Mouse (Mus musculus): ENCODE results near the gene Atp6ap1l.

DNA sequence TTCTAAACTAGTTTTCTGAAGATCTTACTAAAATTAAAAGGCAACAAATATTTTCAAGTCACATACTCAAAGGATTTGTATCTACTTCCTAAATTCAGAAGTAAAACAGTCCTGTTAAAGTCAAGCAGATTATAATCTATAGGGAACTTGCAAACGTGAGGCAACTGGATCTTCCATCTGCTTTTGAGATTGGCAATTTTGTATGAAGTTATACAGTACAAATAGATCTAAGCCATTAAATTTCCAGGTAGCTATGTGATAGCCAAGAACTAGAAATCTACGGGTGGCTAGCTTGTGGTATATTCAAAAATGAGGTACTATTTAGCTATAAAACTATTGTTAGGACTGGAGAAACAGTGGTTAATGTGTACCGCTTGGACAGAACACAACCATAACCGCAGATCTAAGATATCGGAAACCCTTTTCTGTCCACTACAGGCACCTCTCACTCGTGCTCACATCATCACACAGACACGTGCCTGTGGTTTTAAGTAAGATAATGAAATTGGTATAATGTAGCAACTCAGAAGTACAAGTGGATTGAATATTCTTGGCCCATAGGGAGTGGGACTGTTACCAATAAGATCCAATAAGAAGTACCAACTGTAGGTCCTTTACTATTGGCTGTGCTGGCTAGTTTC, 21.1 kb upstream of the Atp6ap1l start:
- TF ChIP-seq CTCF (IDR thresholded peaks at IDR 0.05; ENCODE audit: low read depth) (no peak), EP300 (IDR thresholded peaks at IDR 0.05; ENCODE audit: low read depth) (no peak)
